Mouse (Mus musculus) hindbrain, postnatal 0 days (tissue): Measurements from ENCODE around the gene Atg16l2. TPM values are rescaled to one million over a fixed set of nuclear protein-coding genes. Genes with fewer than 3 reads are reported as not detected.

ENCODE experiments used
- ATAC-seq: fragments of 200-750 bp; cut with Nextera tagmentation; 2 replicates; pipeline ENCODE4 v1.8.0; 2017; ENCODE audit warnings: mild to moderate bottlenecking, moderate TSS enrichment, moderate library complexity
- DNase-seq: peaks from one replicate; pipeline ENCODE4 v3.0.0-alpha.2; 2015; ENCODE audit warnings: low spot score
- H3K27ac ChIP-seq: fragments of 300-500 bp; sonication (generic); 2 replicates; pipeline ENCODE4 v1.5.1; 2014; ENCODE audit warnings: mild to moderate bottlenecking
- H3K27me3 ChIP-seq: fragments of 300-500 bp; sonication (generic); 2 replicates; pipeline ENCODE4 v1.6.1; 2014; ENCODE audit warnings: low read length, mixed read lengths; ENCODE audit not compliant: insufficient read depth
- H3K36me3 ChIP-seq: fragments of 300-500 bp; sonication (generic); 2 replicates; pipeline ENCODE4 v1.6.1; 2014; ENCODE audit warnings: low read length, mixed read lengths; ENCODE audit not compliant: insufficient read depth
- H3K4me1 ChIP-seq: fragments of 300-500 bp; sonication (generic); 2 replicates; pipeline ENCODE4 v1.6.1; 2014; ENCODE audit warnings: antibody characterized with exemption, low read length, mixed read lengths; ENCODE audit not compliant: insufficient read depth
- H3K4me2 ChIP-seq: fragments of 300-500 bp; sonication (generic); 2 replicates; pipeline ENCODE4 v1.6.1; 2014; ENCODE audit warnings: low read depth, mild to moderate bottlenecking, low read length, moderate library complexity, mixed read lengths
- H3K4me3 ChIP-seq: fragments of 300-500 bp; sonication (generic); 2 replicates; pipeline ENCODE4 v1.5.1; 2014; ENCODE audit warnings: low read length
- H3K9ac ChIP-seq: fragments of 300-500 bp; sonication (generic); replicated peaks from 2 replicates; pipeline ENCODE4 v1.6.1; 2014; ENCODE audit warnings: mild to moderate bottlenecking, low read length, moderate library complexity, mixed read lengths
- H3K9me3 ChIP-seq: fragments of 300-500 bp; sonication (generic); 2 replicates; pipeline ENCODE4 v1.6.1; 2016; ENCODE audit warnings: low read length, mixed read lengths
- CTCF ChIP-seq: IDR thresholded peaks from 2 replicates; pipeline ENCODE4 v1.5.1; 2016; ENCODE audit warnings: antibody characterized with exemption, control low read depth, low read depth
- WGBS: fragments of 180-500 bp; shearing (Covaris S2); extraction: QIAGEN DNeasy Blood & Tissue Kit; methylation state at CpG from one replicate; pipeline ENCODE4 v1.1.7; 2014; 5-methylcytosine and 5-hydroxymethylcytosine counted together
- polyA plus RNA-seq: library from polyadenylated mRNA; unstranded; fragments of >200 nt; fragmentation: Nextera tagmentation; extraction: Ambion mirVana; gene quantifications from 2 replicates; pipeline ENCODE4 v1.2.1, GENCODE M21; 2015
- total RNA-seq: library from RNA; depleted of rRNA; stranded (reverse); fragments of >200 nt; gene quantifications from 2 replicates; pipeline ENCODE4 v1.2.3, GENCODE M21; 2014

The Atg16l2 gene
- total and polyA plus RNA-seq, 2 experiments from 2014 or later: 18.8 to 49.3 TPM

- Histone ChIP-seq H3K4me2 (peak overlapping the region; percentile 94; the same call in 1 of the 2 replicates), H3K9me3 (no peaks in the 10 kb centered on the region), H3K9ac (no peak overlapping the region), H3K27ac (no peak overlapping the region), H3K4me1 (peaks cover 15% of the 10 kb centered on the region), H3K4me3 (no peak overlapping the region), H3K36me3 (no peaks in the 10 kb centered on the region), H3K27me3 (no peaks in the 10 kb centered on the region)
- DNase-seq (peak; percentile 4), ATAC-seq (0 out of 2 replicates have a peak, but pooled peaks have one; percentile 6)
- 67% methylated on average over 4 of the region's 4 CpGs for WGBS
- TF ChIP-seq CTCF: peak; percentile 21; the same call in 1 of the 2 replicates
These were observed 21.1 kb upstream of the Atg16l2 start for GRCm38 (mm10) chr7:101323141-101323594.

- no peaks in the 10 kb centered on the region for H3K36me3 ChIP-seq
- ATAC-seq: peak; percentile 47
- TF ChIP-seq CTCF: no peak
- H3K9me3 ChIP-seq: no peaks in the 10 kb centered on the region
- no peaks in the 10 kb centered on the region for H3K27me3 ChIP-seq
- peak overlapping the region; percentile 69 for H3K4me3 ChIP-seq
- H3K4me1 ChIP-seq: peaks cover 13% of the 10 kb centered on the region
- peak overlapping the region; percentile 94 for H3K4me2 ChIP-seq
- H3K9ac ChIP-seq: peak overlapping the region; percentile 75
- peak; percentile 31 for DNase-seq
- WGBS: 2% methylated on average over 41 of the region's 61 CpGs
- H3K27ac ChIP-seq: 0 out of 2 replicates have a peak overlapping the region, but pooled peaks have one; percentile 5
These were observed 19.3 kb upstream of the Atg16l2 start for GRCm38 (mm10) chr7:101321218-101321827.

- ATAC-seq (peak; percentile 65), DNase-seq (peak; percentile 68)
- H3K9ac ChIP-seq: peak overlapping the region; percentile 75
- H3K4me2 ChIP-seq: peak overlapping the region; percentile 94
- peaks cover 13% of the 10 kb centered on the region for H3K4me1 ChIP-seq
- H3K27me3 ChIP-seq: no peaks in the 10 kb centered on the region
- WGBS: 5% methylated on average over 28 of the region's 37 CpGs
- 0 out of 2 replicates have a peak overlapping the region, but pooled peaks have one; percentile 5 for H3K27ac ChIP-seq
- no peak for TF ChIP-seq CTCF
- H3K4me3 ChIP-seq: peak overlapping the region; percentile 69
- H3K36me3 ChIP-seq: no peaks in the 10 kb centered on the region
- no peaks in the 10 kb centered on the region for H3K9me3 ChIP-seq
These were observed 18.6 kb upstream of the Atg16l2 start for GRCm38 (mm10) chr7:101320399-101321217.

- no peak overlapping the region for H3K4me3 ChIP-seq
- no peak for TF ChIP-seq CTCF
- no peaks in the 10 kb centered on the region for H3K27me3 ChIP-seq
- no peak overlapping the region for H3K4me2 ChIP-seq
- peaks cover 13% of the 10 kb centered on the region for H3K4me1 ChIP-seq
- no peaks in the 10 kb centered on the region for H3K9me3 ChIP-seq
- WGBS: 89% methylated on average over 1 of the region's 1 CpGs
- H3K27ac ChIP-seq: no peak overlapping the region
- ATAC-seq: no peak
- no peak overlapping the region for H3K9ac ChIP-seq
- no peaks in the 10 kb centered on the region for H3K36me3 ChIP-seq
- no peak for DNase-seq
These were observed 17.7 kb upstream of the Atg16l2 start for GRCm38 (mm10) chr7:101319796-101320195.

- no peak overlapping the region for H3K4me2 ChIP-seq
- WGBS: 69% methylated on average over 4 of the region's 4 CpGs
These were observed 16.8 kb upstream of the Atg16l2 start for GRCm38 (mm10) chr7:101318848-101319247.

GRCm38 (mm10) chr7:101317014-101317413, 15.0 kb upstream of the Atg16l2 start, which contains the start of gene Stard10:
Stard10 (plus strand) TSS chr7:101317086.
- H3K36me3 ChIP-seq: no peaks in the 10 kb centered on the region
- no peak within 1 kb of the TSS for H3K27ac ChIP-seq
- DNase-seq (no peak), ATAC-seq (no peak)
- H3K4me3 ChIP-seq: no peak within 1 kb of the TSS
- no peak within 1 kb of the TSS for H3K9ac ChIP-seq
- peaks cover 7% of the 10 kb centered on the region for H3K4me1 ChIP-seq
- no peaks in the 10 kb centered on the region for H3K27me3 ChIP-seq
- TF ChIP-seq CTCF: no peak
- no peak within 1 kb of the TSS for H3K4me2 ChIP-seq
- WGBS: 60% methylated on average over 3 of the region's 3 CpGs
- H3K9me3 ChIP-seq: no peaks in the 10 kb centered on the region

More at GRCm38 (mm10) chr7:101318848-101319247, 16.8 kb upstream of the Atg16l2 start:
- no peak for ATAC-seq
- Histone ChIP-seq H3K36me3 (no peaks in the 10 kb centered on the region), H3K4me3 (no peak overlapping the region), H3K9ac (no peak overlapping the region), H3K27ac (no peak overlapping the region), H3K27me3 (no peaks in the 10 kb centered on the region), H3K4me1 (peaks cover 13% of the 10 kb centered on the region), H3K9me3 (no peaks in the 10 kb centered on the region)
- no peak for DNase-seq
- TF ChIP-seq CTCF: no peak
